Mouse (Mus musculus) gastrocnemius, adult 18-20 months (tissue): ENCODE data around the gene Eef1e1. TPM values are rescaled to one million over a fixed set of nuclear protein-coding genes. Genes with fewer than 3 reads are reported as not detected.
"Not testable (repeated sequence)": the region's sequence is repeated elsewhere in the genome, so short reads cannot be mapped to it uniquely, and the experiment has no call there.

Source experiments
- DNase-seq: peaks from one replicate; pipeline ENCODE4 v3.0.0; 2021; ENCODE audit warnings: low spot score
- total RNA-seq, 2 experiments: library from RNA; stranded (reverse); gene quantifications; 2 replicates each; pipeline ENCODE4 v1.2.3; 2021

Eef1e1 gene
- total RNA-seq, 2 experiments from 2014 or later, result 11.1 to 12.1 TPM

DNA sequence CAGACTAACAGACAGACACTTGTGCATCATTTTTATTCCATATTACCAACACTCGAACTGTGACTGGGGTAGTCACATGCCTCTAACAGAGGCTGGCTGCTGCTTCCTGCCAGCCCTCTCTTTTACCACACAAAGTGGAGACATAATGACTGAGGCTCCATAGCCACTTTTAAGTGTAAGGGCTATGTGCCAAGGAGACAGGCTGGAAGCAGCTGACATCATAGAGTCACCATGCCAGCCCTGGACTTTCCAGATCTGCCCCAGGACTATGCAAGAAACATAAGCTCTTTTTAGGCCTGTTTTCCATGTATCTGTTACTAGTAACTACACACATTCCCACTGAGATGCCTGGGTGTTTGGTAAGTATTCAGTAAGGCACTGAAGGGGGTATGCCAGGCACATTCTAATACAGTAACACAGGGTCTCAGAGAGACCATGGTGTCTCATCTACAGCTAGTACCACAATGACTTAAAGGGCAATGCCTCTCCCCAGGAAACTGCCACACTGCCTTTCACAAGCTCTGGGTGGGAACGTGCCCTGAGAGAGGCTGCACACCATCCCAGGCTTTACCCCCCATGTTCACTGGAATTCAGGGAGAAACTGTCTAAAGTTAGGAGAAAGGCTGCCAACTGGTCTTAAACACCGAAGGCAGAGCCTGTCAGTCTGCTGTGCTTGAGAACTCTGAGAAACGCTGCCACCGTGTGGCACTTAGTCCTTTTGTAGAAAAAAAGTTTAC lies 33.2 kb downstream of the Eef1e1 start:
- no peak for DNase-seq

DNA sequence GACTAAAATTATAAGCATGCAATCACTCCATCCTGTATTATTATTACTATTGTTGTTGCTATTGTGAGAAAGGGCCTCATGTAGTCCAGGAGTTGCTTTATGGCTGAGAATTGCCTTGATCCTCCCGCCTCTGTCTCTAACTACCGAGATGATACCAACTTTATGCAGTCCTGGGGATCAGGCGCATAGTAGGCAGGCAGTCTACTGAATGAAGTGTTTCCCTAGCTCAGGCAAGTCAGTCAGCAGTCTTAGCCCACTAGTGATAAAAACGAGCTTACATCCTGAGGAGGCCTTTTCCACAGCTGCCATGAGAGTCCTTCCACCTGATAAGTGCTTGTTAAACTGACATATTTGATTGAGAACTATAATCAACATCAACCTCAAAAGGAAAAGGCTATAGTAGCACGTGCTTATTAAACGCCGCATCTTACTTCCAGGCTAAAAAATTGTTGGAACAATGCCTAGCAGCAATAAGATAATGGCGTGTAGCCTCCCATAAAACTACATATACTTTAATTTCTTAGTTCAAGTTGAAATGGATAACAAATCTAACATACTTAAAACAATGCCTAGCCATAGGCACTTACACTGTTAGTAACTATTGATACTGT lies 34.5 kb downstream of the Eef1e1 start:
- no peak for DNase-seq

DNA sequence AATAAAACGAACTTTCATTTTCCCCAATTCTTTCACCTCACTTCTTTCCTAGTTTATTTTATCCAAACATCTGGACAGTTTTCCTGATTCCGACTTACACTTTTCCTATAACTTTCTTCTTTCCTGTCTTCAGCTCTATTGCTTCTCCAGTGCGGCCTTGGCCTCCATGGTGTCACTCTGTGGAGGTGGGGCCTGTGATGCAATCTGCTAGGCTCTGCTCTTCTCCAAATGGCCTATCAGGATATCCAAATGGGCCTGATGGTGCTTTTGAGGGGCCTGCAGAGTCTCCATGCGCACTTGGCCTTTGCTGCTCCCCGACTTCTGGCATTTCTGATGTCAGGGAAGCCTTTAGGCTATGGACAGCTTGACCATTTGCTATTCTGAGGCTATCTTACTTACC lies 35.6 kb downstream of the Eef1e1 start:
- DNase-seq, result no peak

DNA sequence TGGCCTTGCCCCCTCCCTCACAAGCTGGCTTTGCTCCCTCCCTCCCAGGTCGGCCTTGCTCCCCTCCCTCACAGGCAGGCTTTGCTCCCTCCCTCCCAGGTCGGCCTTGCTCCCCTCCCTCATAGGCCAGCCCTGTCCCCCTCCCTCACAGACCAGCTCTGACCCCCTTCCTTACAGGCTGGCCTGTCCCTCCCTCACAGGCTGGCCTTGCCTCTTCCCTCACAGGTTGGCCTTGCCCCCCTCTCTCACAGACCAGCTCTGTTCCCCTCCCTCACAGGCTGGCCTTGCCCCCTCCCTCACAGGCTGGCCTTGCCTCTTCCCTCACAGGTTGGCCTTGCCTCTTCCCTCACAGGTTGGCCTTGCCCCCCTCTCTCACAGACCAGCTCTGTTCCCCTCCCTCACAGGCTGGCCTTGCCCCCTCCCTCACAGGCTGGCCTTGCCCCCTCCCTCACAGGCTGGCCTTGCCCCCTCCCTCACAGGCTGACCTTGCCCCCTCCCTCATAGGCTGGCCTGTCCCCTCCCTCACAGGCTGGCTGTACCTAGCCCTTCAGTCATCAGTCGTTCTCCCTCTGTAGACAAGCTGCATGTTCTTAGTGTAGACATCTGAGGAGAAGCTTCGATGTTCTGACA lies 40.7 kb downstream of the Eef1e1 start:
- DNase-seq, result not testable (repeated sequence)

DNA sequence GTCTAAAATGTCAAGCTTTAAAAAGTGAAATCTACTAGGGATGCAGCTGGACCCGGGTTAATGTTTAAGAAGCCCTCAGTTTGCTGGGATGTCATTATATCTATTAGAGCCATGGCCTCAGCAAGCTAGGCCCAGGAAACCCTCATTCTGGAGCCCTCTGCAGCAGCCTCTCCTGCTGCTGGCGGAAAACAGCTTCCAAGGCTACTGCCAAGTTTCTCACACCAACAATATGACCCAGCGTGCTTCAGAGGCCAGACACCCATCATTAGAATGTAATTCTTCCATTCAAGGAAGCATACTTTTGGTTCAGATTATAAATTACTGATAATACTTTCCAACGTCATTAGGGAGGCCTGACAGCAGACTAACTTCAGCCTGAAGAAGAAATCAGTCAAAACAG lies 42.0 kb downstream of the Eef1e1 start:
- DNase-seq, result no peak

DNA sequence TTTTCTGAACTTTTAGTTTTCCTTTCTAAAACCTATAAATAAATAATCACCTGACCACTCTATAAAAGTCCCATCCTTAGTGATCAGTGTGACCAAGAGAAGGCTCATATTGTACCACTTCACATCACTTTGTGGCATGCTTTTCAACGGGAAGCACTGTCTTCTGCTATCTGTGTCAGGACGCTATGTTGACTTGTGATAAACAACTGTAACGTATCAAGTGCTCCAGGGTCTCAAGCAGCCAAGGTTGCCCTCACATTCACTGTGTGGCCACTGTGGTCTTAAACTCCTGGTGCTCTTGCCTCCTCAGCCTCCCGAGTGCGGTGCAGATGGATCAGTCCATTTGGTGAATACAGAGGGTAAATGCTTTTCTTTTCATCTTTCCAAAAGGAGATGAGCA lies 43.2 kb downstream of the Eef1e1 start:
- DNase-seq, result no peak

DNA sequence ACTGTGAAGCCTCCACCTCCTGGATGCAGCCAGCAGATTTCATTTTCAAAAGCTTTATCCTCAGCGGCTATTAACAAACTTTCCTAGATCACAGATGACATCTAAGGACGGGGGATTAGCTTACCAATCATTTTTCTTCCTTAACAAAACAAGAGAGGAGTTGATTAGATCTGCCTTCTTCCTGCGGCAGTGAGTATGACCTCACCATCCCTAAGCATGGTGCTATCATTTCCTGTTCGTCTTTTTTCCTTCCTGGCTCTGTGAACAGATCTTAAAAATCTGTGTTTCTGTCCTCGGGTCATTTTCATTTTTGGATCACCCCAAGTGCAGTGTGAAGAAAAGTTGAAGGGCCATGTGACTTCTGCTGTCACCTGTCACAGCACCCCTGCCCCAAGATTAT lies 44.6 kb downstream of the Eef1e1 start:
- no peak for DNase-seq

DNA sequence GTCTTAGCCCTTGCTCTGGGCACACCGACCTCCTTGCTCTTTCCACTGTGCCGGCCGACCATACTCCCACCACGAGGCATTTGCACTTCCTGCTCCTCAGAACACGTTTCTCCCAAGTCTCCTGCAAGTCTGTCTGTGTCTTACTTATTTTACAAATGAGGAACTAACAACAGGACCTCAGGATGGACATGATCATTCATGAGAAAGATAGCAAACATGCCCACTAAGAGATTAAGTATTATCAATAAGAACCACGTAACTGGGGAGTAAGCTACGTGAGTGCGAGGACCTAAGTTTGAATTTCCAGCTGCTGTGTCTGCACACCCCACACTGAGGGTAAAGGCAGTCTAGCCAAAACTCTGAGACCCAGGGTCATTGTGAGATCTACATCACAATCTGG lies 45.3 kb downstream of the Eef1e1 start:
- DNase-seq, result no peak

DNA sequence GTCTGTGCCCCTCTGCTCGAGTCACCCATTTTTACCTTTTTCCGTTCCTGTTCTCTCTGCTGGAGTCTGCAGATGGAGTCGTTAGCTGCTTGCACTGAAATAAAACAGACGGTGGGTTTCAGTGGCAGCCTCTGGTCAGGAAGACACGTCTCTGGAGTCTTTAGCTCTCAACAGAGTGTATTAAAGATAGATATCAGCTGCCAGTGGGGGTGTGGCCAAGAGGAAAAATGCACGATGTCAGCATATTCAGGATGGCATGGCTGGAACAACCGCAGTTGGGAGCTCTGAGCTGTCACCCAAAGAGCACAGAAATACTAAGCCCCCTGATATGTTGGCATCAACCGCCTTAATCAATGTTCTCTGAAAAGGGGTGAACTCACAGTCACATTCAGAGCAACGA lies 46.2 kb downstream of the Eef1e1 start:
- DNase-seq, result no peak

DNA sequence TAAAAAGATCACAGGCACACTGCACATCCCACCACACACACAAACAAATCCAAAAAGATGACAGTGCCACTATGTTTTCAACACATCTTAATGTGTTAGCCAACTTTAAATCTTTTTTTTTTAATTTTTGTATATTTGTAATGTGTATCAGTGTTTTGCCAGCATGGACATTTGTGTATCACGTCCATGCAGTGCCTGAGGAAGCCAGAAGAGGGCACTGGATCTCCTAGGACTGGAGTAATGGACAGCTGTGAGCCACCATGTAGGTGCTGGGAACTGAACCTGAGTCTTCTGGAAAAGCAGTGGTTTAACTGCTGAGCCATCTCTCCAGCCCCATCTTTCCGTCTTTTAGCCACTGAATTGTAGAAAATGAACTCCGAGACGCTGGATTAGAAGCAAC lies 46.7 kb downstream of the Eef1e1 start:
- no peak for DNase-seq

DNA sequence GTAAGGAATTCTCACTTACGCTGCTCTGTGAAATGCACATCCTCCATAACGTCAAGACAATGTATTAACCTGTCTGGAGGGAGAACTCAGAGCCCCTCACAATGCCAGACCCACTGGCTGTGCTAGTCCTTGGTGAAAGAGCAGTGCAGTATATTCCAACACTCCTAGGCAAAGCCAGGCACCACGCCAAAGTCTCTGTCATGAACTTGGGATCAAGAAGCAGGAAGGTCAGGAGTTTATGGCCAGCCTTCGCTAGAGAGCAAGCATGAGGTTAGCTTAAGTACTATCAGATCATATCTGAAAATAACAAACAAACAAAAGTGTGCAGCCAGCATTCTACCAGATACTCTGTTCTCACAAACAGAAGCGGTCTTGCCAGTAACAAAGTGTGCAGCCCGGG lies 48.5 kb downstream of the Eef1e1 start:
- DNase-seq, result no peak

DNA sequence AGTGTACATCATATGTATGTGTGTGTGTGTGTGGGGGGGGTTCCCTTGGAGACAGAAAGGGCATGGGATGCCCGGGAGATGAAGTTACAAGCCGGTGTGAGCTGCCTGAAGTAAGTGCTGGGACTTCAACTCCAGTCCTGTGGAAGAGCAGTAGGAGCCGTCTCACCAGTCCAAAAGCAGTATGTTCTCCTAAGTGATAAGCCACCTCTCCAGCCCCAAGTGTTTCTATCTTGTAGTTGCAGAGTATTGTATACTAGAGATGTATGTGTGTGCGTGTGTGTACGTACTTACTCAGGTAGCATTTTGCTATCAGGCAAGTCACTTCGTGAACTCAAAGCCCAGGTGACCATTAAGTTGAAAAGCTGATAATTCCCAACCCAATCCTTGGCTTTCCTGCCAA lies 51.7 kb downstream of the Eef1e1 start:
- no peak for DNase-seq

DNA sequence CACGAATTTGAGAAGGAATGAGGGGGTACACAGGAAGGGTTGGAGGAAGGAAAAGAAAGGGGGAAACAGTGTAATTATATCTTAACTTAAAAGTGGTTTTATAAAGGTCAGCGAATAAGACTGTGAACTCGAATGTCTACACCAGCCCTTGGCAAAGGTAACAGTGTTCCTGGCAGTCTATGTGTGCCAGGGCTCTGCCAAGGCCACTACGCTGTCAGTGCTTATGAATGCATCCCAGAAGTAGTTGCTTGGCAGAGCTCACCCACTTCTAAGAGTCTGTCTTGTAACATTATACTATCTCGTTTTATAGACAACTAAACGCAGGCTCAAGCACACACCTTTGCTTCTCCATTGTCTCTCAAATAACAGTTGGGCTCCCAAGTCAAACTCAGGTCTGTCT lies 53.5 kb downstream of the Eef1e1 start:
- DNase-seq, result peak; percentile 53

DNA sequence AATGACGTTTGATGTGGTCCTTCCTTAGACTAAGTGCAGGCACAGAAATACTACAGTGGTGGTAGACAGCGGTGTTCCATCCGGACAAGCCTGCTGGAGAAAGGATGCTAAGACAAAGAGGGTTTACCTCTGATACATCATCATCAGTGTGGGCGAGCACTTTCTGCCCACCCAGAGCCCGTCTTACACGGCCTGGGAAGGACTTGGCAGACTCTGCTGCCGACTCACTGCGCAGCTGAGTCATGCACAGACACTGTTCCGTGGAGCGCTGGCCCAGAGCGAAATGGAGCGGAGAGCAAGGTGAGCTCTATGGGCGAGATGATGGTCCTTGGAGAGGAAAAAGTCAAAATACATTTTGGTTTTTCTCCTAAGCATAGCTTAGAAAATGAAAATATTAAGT lies 55.9 kb downstream of the Eef1e1 start:
- DNase-seq, result no peak

DNA sequence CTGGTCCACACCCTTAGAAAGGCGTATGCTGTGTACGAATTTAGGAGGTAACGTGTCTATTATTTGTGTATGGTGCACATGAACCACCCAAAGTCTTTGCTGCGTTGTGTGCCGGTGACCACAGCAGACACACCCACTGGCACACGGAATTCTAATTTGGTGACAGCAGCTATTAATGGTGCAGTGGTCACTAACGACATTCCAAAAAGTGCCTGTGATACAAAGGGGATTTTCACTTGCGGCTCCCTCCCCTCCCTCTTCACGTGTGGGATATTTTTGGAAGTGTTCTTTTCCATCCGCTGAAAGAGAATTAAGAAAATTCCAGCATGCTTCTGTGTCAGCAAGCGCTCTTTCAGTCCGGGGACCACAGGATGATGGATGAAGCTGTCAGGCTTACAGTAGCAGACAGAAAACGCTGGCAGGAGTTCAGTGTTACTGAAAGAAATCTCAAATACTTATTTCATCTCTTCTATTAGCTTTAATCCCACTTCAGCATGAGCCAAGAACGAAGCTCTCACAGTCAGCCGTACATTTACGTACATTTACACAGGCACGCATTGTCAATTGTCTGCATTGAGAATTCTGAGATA lies 56.5 kb downstream of the Eef1e1 start:
- no peak for DNase-seq

DNA sequence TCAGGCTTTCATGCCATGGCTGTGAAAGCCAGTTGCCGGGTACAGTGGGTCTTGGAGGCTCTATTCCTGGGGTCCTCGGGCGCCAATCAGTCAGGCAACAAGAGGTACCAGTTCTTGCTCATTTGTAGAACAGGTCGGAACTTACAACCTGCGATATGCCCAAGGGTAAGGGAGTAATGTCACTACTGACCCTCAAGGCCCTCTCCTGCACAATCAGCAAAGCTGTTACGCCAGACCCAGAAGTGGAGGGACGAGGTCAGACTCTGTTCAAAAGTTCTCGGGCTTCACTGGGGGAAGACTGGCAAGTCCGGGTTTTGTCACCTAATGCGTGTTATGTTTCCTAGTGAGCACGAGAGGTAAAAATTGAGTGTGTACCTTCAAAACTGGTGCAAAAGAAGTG lies 58.0 kb downstream of the Eef1e1 start:
- no peak for DNase-seq

DNA sequence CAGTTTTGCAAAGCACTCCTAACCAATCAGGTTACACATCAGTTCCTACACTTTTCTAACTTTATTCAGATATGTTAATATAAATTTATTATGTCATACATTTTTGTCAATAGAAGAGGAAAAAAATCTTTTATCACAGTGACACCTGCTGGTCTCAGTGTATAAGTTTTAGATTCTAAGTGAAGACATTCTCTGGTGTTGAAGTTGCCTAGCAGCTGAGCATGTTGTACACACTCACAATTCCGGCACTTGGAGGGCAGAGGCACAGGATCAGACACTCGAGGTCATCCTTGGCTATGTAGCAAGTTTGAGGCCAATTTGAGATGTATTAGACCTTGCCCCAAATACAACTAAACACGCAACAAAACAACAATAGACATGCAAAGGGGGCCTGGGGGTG lies 61.8 kb downstream of the Eef1e1 start:
- DNase-seq, result no peak

DNA sequence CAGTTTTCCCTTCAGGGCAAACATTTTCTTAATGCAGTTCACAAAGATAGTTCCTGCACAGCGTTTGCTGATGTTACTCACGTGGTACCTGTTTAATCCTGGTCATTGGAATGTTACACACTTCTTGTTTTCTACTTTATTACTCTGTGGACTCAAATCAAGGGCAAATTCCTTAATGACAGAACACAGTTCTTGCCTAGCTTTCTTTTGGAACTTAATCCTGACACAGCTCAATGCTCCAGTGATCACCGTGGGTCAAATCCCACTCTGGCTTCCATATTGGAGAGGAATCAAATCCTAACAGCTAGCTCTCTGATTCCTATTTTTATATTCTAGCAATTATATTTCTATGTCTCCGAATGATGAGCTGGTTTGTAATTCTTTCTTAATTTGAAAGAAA lies 62.4 kb downstream of the Eef1e1 start:
- no peak for DNase-seq
